Mouse (Mus musculus) embryonic fibroblast, embryonic 13.5 days (primary cell): ENCODE data around the gene Yif1b.

Source experiments
- CTCF ChIP-seq: IDR thresholded peaks from 2 replicates; pipeline ENCODE4 v1.5.1; 2011; ENCODE audit warnings: mild to moderate bottlenecking, control low read depth, low read length, moderate library complexity, borderline replicate concordance; ENCODE audit not compliant: insufficient read depth
- POLR2A ChIP-seq: IDR thresholded peaks from 2 replicates; pipeline ENCODE4 v1.6.1; 2011; ENCODE audit warnings: low read depth, mild to moderate bottlenecking, control low read depth, low read length, moderate library complexity

GRCm38 (mm10) chr7:29282074-29282554 lies 44.0 kb downstream of the Yif1b start:
- TF ChIP-seq POLR2A (no peak), CTCF (no peak)
